Mouse (Mus musculus) limb, embryonic 15.5 days (tissue): ENCODE data around the gene Zfp69. TPM values are rescaled to one million over a fixed set of nuclear protein-coding genes. Genes with fewer than 3 reads are reported as not detected.

Experiments used
- ATAC-seq: fragments of 200-750 bp; cut with Nextera tagmentation; 2 replicates; pipeline ENCODE4 v1.8.0; 2017; ENCODE audit warnings: low read depth, moderate TSS enrichment; ENCODE audit not compliant: insufficient number of reproducible peaks, low FRiP score, low TSS enrichment
- H3K27ac ChIP-seq: fragments of 300-500 bp; sonication (generic); 2 replicates; pipeline ENCODE4 v1.5.1; 2015; ENCODE audit warnings: moderate library complexity, mild to moderate bottlenecking, inconsistent platforms
- H3K27me3 ChIP-seq: fragments of 300-500 bp; sonication (generic); 2 replicates; pipeline ENCODE4 v1.6.1; 2015; ENCODE audit warnings: inconsistent platforms
- H3K36me3 ChIP-seq: fragments of 300-500 bp; sonication (generic); 2 replicates; pipeline ENCODE4 v1.6.1; 2015; ENCODE audit warnings: inconsistent platforms
- H3K4me1 ChIP-seq: fragments of 300-500 bp; sonication (generic); 2 replicates; pipeline ENCODE4 v1.6.1; 2015; ENCODE audit warnings: inconsistent platforms
- H3K4me2 ChIP-seq: fragments of 300-500 bp; sonication (generic); 2 replicates; pipeline ENCODE4 v1.6.1; 2015; ENCODE audit warnings: mild to moderate bottlenecking, inconsistent platforms
- H3K4me3 ChIP-seq: fragments of 300-500 bp; sonication (generic); 2 replicates; pipeline ENCODE4 v1.5.1; 2015; ENCODE audit warnings: mild to moderate bottlenecking, inconsistent platforms
- H3K9ac ChIP-seq: fragments of 300-500 bp; sonication (generic); 2 replicates; pipeline ENCODE4 v1.6.1; 2015; ENCODE audit warnings: inconsistent platforms
- H3K9me3 ChIP-seq: fragments of 300-500 bp; sonication (generic); 2 replicates; pipeline ENCODE4 v1.6.1; 2016; ENCODE audit warnings: inconsistent platforms
- WGBS: fragments of 180-500 bp; shearing (Covaris S2); methylation state at CpG from one replicate; pipeline ENCODE4 v1.1.7; 2015; 5-methylcytosine and 5-hydroxymethylcytosine counted together
- polyA plus RNA-seq: library from polyadenylated mRNA; unstranded; fragments of >200 nt; fragmentation: Nextera tagmentation; extraction: Ambion mirVana; gene quantifications from 2 replicates; pipeline ENCODE4 v1.2.1, GENCODE M21; 2015

Gene Zfp69
- polyA plus RNA-seq, 1 experiment from 2014 or later, result 8.2 TPM

DNA sequence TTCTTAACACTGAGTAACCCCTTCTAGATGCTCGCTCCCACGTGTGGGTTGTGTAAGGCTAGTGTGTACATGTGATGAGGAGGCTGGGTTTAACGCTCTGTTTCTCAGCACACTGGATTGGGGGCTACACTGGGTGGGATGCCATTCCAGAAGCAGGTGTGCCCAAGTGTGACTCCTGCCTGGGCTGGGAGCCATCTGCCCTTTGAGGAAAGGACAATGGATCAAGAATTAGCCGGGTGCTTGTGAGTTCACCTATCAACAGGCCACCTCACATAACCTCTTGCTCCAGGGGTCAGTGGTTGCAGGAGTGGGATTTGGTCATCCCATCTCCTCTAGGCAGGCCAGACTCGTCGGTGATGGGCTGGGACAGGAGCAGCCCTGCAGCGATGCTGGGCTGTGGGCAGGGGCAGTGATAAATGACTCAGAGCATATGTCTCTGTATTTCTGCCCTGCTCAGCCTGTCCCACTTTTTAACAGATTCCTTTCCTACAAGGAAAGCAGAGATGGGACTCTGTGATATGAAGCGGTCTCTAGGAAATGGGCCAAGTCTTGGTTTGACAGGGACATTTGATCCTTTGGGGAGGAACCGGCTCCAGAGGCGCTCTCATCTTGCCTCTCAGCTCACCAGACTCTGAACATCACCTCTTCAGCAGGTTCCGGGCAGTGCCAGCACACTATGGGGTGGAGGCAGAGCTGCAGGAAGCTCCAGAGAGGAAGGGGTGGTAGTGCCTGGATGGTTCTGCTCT is 57.7 kb downstream of the Zfp69 start:
- Histone ChIP-seq H3K4me1 (no peaks in the 10 kb centered on the region; the same call in 1 of the 2 replicates), H3K27ac (no peak overlapping the region), H3K27me3 (no peaks in the 10 kb centered on the region), H3K4me2 (no peak overlapping the region), H3K36me3 (no peaks in the 10 kb centered on the region), H3K9me3 (no peaks in the 10 kb centered on the region), H3K9ac (no peak overlapping the region), H3K4me3 (no peak overlapping the region)
- ATAC-seq, result no peak
- 59% methylated on average over 11 of the region's 11 CpGs for WGBS

DNA sequence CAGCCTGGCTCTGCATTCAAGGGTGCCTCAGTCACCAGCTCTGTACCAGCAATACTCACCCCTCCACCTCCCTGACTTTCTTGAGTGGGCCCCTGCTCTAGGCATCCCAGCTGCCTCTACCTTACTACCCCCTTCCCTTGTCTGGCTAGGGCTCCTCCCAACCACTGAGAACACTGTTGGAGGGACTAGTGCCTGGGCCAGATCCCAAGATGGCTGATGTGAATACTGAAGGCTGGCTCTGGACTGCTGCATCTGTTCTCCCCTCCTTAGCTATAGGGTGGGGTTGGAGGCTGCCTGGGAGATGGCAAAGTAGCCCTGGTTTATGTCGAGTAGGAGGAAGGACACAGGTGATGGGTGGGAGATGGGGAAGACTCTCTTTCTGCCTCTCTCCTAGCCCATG is 59.0 kb downstream of the Zfp69 start:
- no peaks in the 10 kb centered on the region; the same call in 1 of the 2 replicates for H3K4me1 ChIP-seq
- H3K9me3 ChIP-seq, result no peaks in the 10 kb centered on the region
- H3K9ac ChIP-seq, result peak overlapping the region; percentile 17; the same call in 1 of the 2 replicates
- H3K36me3 ChIP-seq, result no peaks in the 10 kb centered on the region
- ATAC-seq, result no peak
- no peak overlapping the region for H3K4me3 ChIP-seq
- H3K4me2 ChIP-seq, result no peak overlapping the region
- WGBS, result 32% methylated on average over 1 of the region's 1 CpGs
- no peaks in the 10 kb centered on the region for H3K27me3 ChIP-seq
- H3K27ac ChIP-seq, result no peak overlapping the region

DNA sequence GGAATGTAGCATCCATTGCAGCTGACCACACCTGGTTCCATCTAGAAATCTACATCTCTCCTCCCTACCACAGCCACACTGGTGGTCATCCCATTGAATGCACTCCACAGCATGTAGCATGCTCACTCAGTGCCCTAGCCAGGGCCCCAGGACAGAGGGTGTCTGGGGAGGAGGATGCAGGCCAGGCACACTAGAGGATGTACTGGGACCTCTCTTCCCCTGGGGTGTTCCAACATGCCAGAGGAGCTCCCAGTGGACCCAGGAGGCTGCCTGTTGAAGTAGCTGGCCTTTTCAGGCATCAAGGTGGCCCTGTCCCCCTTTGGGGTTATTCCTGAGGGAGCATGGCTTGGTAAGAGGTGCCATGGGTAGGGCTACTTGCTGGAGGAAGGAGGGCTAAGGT is 59.5 kb downstream of the Zfp69 start:
- no peak for ATAC-seq
- no peaks in the 10 kb centered on the region; the same call in 1 of the 2 replicates for H3K4me1 ChIP-seq
- no peaks in the 10 kb centered on the region for H3K9me3 ChIP-seq
- no peaks in the 10 kb centered on the region for H3K36me3 ChIP-seq
- H3K9ac ChIP-seq, result no peak overlapping the region; the same call in 1 of the 2 replicates
- no peak overlapping the region for H3K27ac ChIP-seq
- no peaks in the 10 kb centered on the region for H3K27me3 ChIP-seq
- H3K4me2 ChIP-seq, result no peak overlapping the region
- no peak overlapping the region for H3K4me3 ChIP-seq

DNA sequence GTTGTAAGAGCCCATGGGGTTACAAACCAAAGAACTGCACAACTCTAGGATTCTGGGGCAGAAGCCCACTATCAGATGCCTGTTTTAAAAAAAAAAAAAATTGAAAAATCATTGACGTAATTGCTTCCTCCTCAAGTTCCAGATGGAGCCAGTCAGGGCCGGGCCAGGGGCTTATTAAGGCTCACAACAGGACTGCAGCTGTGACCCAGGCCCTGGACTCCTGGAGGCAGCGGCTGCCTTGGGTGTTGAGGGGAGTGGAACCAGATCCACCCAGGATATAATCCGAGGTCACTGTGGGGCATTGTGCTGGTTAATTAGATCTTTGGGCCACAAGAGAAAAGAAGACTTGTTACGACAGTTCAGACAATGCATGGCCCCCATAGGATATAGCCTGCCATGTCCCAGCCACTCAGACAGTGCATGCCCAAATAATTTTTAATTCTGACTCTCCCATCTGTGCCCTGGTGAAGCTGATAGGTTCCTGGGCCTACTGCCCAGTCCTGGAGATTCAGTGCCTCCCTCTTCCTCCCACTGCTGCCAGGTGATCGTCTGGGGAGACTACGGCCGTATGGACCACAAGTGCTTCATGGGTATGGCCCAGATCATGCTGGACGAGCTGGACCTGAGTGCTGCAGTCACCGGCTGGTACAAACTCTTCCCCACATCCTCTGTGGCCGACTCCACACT is 60.6 kb downstream of the Zfp69 start:
- H3K9ac ChIP-seq, result no peak overlapping the region
- H3K27ac ChIP-seq, result no peak overlapping the region
- no peak for ATAC-seq
- H3K4me3 ChIP-seq, result no peak overlapping the region
- 49% methylated on average over 11 of the region's 11 CpGs for WGBS
- no peaks in the 10 kb centered on the region for H3K27me3 ChIP-seq
- no peak overlapping the region for H3K4me2 ChIP-seq
- H3K36me3 ChIP-seq, result no peaks in the 10 kb centered on the region
- H3K4me1 ChIP-seq, result no peaks in the 10 kb centered on the region; the same call in 1 of the 2 replicates
- no peaks in the 10 kb centered on the region for H3K9me3 ChIP-seq

DNA sequence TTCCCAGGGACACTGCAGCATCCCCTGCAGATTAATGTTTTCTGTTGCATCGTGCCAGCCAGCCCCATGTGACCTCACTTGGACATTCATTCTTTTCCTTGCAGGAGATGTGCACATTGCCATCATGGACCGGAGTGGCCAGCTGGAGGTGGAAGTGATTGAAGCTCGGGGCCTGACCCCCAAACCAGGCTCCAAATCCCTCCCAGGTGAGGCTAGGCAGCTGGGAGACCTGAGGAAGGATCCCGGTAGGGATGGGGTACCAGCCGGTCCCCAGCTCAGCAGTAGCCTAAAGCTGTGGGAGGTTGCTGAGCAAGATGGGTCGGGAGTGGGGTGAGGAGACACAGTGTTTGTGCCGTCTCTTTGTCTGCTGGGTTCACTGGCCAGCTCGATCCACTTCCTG is 62.6 kb downstream of the Zfp69 start:
- no peak for ATAC-seq
- no peak overlapping the region for H3K4me2 ChIP-seq
- WGBS, result 62% methylated on average over 8 of the region's 8 CpGs
- no peaks in the 10 kb centered on the region for H3K36me3 ChIP-seq
- no peak overlapping the region for H3K4me3 ChIP-seq
- H3K27ac ChIP-seq, result no peak overlapping the region
- H3K9me3 ChIP-seq, result no peaks in the 10 kb centered on the region
- H3K9ac ChIP-seq, result no peak overlapping the region
- H3K27me3 ChIP-seq, result no peaks in the 10 kb centered on the region
- H3K4me1 ChIP-seq, result no peaks in the 10 kb centered on the region; the same call in 1 of the 2 replicates

DNA sequence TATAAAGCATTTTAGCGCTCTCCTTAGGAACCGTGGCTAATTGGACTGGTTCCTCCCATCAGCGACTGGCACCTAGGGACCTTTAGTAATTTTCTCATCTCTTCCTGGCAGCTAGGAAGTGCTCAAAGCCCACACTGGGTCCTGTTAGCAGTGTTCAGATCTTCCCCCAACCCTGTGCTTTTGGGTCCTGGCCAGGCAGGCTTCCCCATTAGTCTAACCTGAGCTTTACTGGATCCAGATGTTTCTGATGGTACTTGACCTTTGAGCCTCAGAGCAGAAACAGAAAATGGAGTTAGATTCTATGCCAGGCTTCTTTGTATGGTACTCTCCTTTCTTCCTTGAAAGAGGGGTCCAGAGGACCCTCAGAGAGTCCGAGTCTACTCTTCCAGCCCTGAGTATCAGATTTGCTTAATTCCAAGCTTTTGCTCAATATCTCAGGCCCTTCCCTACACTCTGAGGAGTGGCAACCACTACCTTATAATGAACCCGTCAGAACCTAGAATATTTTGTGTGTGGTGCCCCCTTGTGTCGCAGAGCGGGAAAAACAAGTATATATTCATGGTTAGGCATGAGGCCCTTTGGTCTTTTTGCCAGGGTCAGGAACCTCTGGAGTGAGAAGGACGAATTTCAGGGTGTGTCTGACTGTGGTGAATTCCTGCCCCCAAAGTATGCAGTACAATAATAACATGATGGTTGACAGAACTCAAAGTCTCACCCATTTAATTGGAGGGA is 64.0 kb downstream of the Zfp69 start:
- Histone ChIP-seq H3K27me3 (no peaks in the 10 kb centered on the region), H3K4me3 (no peak overlapping the region), H3K4me1 (no peaks in the 10 kb centered on the region; the same call in 1 of the 2 replicates), H3K9me3 (no peaks in the 10 kb centered on the region), H3K36me3 (no peaks in the 10 kb centered on the region), H3K4me2 (no peak overlapping the region), H3K27ac (no peak overlapping the region), H3K9ac (no peak overlapping the region)
- ATAC-seq, result no peak
- 18% methylated on average over 8 of the region's 8 CpGs for WGBS

DNA sequence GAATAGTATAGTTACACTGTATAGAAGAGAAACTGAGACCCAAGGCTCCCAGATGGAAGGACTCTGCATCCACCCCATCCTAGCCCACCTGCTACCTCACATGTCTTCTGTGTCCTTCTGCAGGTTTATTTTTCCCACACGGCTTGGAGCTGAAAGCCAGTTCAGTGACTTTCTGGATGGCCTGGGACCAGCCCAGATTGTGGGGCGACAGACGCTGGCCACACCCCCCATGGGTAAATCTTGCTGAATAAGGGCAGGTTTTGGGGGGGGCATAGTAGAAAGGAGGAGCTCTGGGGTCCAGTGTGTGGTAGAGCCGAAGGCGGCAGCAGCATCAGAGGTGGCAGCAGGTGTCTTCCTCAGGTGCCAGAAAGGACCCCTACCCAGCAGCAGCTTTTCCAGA is 64.7 kb downstream of the Zfp69 start:
- no peak for ATAC-seq
- H3K9ac ChIP-seq, result no peak overlapping the region
- H3K27me3 ChIP-seq, result no peaks in the 10 kb centered on the region
- H3K4me2 ChIP-seq, result no peak overlapping the region
- no peak overlapping the region for H3K4me3 ChIP-seq
- peaks cover 3% of the 10 kb centered on the region; the same call in 1 of the 2 replicates for H3K4me1 ChIP-seq
- H3K27ac ChIP-seq, result no peak overlapping the region
- H3K9me3 ChIP-seq, result no peaks in the 10 kb centered on the region
- no peaks in the 10 kb centered on the region for H3K36me3 ChIP-seq
- 73% methylated on average over 5 of the region's 5 CpGs for WGBS

DNA sequence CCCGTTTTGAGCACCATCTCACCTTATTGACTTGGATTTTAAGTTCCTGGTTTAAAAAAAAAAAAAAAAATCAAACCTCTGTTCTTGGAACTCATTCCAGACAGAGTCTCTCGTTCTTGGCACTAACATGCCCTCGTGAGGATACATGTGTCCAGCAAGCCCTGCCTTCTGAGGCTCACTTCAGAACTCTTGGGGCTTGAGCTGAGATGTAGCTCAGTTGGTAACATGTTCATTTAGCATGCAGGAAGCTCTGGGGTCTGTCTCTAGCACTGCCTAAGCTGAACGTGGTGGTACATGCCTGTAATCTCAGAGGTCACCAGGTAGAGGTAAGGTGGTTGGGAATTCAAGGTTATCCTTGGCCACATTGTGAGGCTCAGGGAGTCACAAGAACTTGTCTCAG is 65.4 kb downstream of the Zfp69 start:
- no peak overlapping the region for H3K27ac ChIP-seq
- peaks cover 3% of the 10 kb centered on the region; the same call in 1 of the 2 replicates for H3K4me1 ChIP-seq
- H3K9ac ChIP-seq, result no peak overlapping the region
- no peak overlapping the region for H3K4me3 ChIP-seq
- no peaks in the 10 kb centered on the region for H3K27me3 ChIP-seq
- H3K36me3 ChIP-seq, result no peaks in the 10 kb centered on the region
- 24% methylated on average over 4 of the region's 4 CpGs for WGBS
- no peaks in the 10 kb centered on the region for H3K9me3 ChIP-seq
- ATAC-seq, result no peak
- H3K4me2 ChIP-seq, result no peak overlapping the region

DNA sequence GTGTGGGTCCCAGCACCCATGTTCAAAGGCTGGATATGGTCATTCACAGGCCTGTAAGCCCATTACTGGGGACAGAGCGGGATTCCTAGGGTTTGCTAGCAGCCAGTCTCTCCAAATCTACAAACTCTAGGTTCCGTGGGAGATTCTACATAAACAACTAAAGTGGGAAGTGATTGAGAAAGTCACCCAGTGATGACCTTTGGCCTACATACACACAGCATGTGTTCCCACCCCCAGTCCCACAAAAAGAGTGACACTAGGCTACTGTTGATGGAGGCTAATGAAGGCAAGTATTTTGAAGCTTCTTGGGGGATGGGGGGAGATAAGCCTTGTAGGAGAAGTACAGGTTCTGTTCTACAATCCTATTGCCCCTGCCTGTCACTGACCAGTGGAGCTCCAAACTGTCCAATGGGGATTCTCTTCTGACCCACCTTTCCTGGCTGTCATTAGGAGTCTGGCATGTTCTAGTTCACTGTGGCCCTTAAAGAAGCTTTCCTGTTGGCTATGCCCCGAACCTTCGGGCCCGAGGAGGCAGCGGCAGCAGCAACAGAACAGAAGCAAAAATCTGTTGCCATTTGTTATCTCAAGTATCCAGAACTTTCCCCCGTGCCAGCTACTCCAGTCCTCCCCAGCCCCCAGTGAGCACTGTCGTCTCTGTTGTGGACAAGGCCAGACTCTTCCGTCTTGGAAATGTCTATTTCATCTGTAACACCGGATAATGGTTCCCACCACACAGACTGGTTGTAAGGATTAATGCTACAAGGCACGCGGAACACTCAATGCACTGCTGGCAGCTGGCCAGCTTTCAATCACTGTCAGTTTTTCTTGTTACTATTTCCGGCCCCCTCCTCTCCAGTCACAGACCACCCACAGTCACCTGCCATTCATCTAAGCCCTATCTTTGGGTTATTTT is 66.0 kb downstream of the Zfp69 start:
- no peaks in the 10 kb centered on the region for H3K36me3 ChIP-seq
- H3K9ac ChIP-seq, result no peak overlapping the region
- no peaks in the 10 kb centered on the region for H3K9me3 ChIP-seq
- H3K4me3 ChIP-seq, result no peak overlapping the region
- WGBS, result 34% methylated on average over 13 of the region's 13 CpGs
- ATAC-seq, result no peak
- peaks cover 3% of the 10 kb centered on the region; the same call in 1 of the 2 replicates for H3K4me1 ChIP-seq
- no peak overlapping the region for H3K4me2 ChIP-seq
- H3K27me3 ChIP-seq, result no peaks in the 10 kb centered on the region
- no peak overlapping the region for H3K27ac ChIP-seq

DNA sequence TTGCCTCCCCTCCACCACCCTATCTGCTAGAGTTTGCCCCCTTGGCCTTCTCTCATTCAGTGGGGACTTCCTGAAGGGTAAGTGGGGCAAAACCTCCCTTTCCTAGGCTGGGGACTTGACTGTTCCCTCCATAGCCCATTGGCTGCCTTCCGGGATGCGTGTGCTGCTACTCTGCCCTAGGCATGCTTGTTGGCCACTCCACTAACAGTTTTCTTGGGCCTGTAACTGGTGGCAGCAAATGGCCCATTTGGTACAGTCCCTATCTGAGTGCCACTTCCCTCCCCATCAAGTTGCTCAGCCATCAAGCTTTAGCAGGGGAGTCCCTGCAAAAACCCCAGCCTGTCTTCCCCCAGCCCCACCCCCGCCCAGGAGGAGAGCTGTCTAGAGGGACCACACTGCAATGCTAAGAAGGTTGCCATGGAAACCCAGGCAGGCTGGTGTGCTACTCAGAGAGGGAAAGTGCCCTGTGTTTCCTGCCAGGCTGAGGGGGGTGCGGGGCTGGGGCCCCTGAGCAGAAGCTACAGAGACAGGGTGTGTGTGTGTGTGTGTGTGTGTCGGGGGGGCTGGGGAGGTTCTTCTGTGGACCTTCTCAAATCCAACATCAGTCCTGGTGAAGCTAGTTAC is 69.4 kb downstream of the Zfp69 start:
- H3K4me2 ChIP-seq, result no peak overlapping the region
- H3K27ac ChIP-seq, result no peak overlapping the region
- H3K4me1 ChIP-seq, result peaks cover 6% of the 10 kb centered on the region; the same call in 1 of the 2 replicates
- no peak overlapping the region for H3K4me3 ChIP-seq
- no peak for ATAC-seq
- H3K9me3 ChIP-seq, result no peaks in the 10 kb centered on the region
- no peak overlapping the region for H3K9ac ChIP-seq
- no peaks in the 10 kb centered on the region for H3K27me3 ChIP-seq
- H3K36me3 ChIP-seq, result no peaks in the 10 kb centered on the region
- WGBS, result 39% methylated on average over 5 of the region's 5 CpGs
